Comparison of ENCODE assay signal across 23 mouse cellular contexts in genomic region chr3:84602759-84603158, GRCm38 (mm10). TPM values are rescaled to one million over a fixed set of nuclear protein-coding genes. Genes with fewer than 3 reads are reported as not detected.
A peak's percentile ranks its signal among the peaks of the same experiment; 100 is the strongest.
DNase-seq lines count a peak whose midpoint lies in the region; ATAC-seq and TF ChIP-seq lines count a peak whose summit lies in the region.
"Had no signal": no experiment of that assay in that cellular context is flagged by ENCODE, and none has a peak within 500 bp of the region (broad histone marks: within the 10 kb centered on the region; RNA-seq: fewer than 3 reads in every experiment).

No protein-coding gene starts in this region.

- no peak for ATAC-seq in embryonic facial prominence, embryonic 13.5 days (ENCODE audit: insufficient number of reproducible peaks, insufficient read depth, low FRiP score, low TSS enrichment, low read depth)
- ATAC-seq in lung, postnatal 0 days: no peak
- ATAC-seq in stomach, postnatal 0 days (ENCODE audit: low FRiP score, low TSS enrichment): peak; percentile 43; the same call in 1 of the 2 replicates
- ATAC-seq: forebrain, postnatal 0 days; midbrain, embryonic 13.5 days had no signal

- no peak overlapping the region for H3K9ac ChIP-seq in embryonic facial prominence, embryonic 13.5 days
- no peak overlapping the region for H3K9ac ChIP-seq in lung, postnatal 0 days (replicated peaks; ENCODE audit: low read depth)
- no peak overlapping the region for H3K9ac ChIP-seq in stomach, postnatal 0 days (ENCODE audit: low read length)
- H3K9ac ChIP-seq: embryonic facial prominence, embryonic 12.5 days; forebrain, postnatal 0 days; hindbrain, embryonic 15.5 days; kidney, embryonic 15.5 days; midbrain, embryonic 13.5 days had no signal

- no peak for DNase-seq in embryonic facial prominence, embryonic 10.5 days (ENCODE audit: low spot score)
- DNase-seq in lung, postnatal 0 days (ENCODE audit: low spot score): peak; percentile 29
- DNase-seq in lung, adult 2 months: no peak
- peak; percentile 87 for DNase-seq in gonadal fat pad, adult 2 months (ENCODE audit: low read depth)
- no peak for DNase-seq in stomach, postnatal 0 days (ENCODE audit: low spot score)
- DNase-seq in urinary bladder, postnatal 25 days (ENCODE audit: low spot score): no peak
- DNase-seq in layer of hippocampus, adult 11-12 months (ENCODE audit: low spot score): no peak
- DNase-seq: adrenal gland, adult 8-10 months; cerebellum, adult 11-12 months; cerebellum, postnatal 14 days; forebrain, postnatal 0 days; gastrocnemius, postnatal 36 days; heart, postnatal 4 days; kidney, postnatal 36 days; lung, adult 18-20 months; right cerebral cortex, postnatal 25 days had no signal

- H3K27ac ChIP-seq in embryonic facial prominence, embryonic 13.5 days: 0 out of 2 replicates have a peak overlapping the region, but pooled peaks have one; percentile 33
- H3K27ac ChIP-seq in embryonic facial prominence, embryonic 10.5 days (replicated peaks): no peak overlapping the region
- H3K27ac ChIP-seq in lung, postnatal 0 days (ENCODE audit: low read length): 0 out of 2 replicates have a peak overlapping the region, but pooled peaks have one; percentile 32
- H3K27ac ChIP-seq in stomach, postnatal 0 days (replicated peaks): peak overlapping the region; percentile 83
- H3K27ac ChIP-seq: embryonic facial prominence, embryonic 12.5 days; hindbrain, embryonic 15.5 days; midbrain, embryonic 13.5 days had no signal

- no peak overlapping the region for H3K4me2 ChIP-seq in embryonic facial prominence, embryonic 13.5 days
- H3K4me2 ChIP-seq in lung, postnatal 0 days (replicated peaks; ENCODE audit: low read depth, low read length): no peak overlapping the region
- H3K4me2 ChIP-seq in stomach, postnatal 0 days (replicated peaks; ENCODE audit: low read depth): no peak overlapping the region
- H3K4me2 ChIP-seq: embryonic facial prominence, embryonic 12.5 days; hindbrain, embryonic 15.5 days; kidney, embryonic 15.5 days; midbrain, embryonic 13.5 days had no signal

- no peak for TF ChIP-seq POLR2A in lung, adult 2 months (IDR thresholded peaks at IDR 0.05; ENCODE audit: borderline replicate concordance, extremely low read depth, low read depth, low read length)

- peaks cover 5% of the 10 kb centered on the region; the same call in 1 of the 2 replicates for H3K4me1 ChIP-seq in embryonic facial prominence, embryonic 13.5 days
- peaks cover 4% of the 10 kb centered on the region; the same call in 1 of the 2 replicates for H3K4me1 ChIP-seq in embryonic facial prominence, embryonic 10.5 days
- peaks cover 8% of the 10 kb centered on the region; the same call in 1 of the 2 replicates for H3K4me1 ChIP-seq in lung, postnatal 0 days (ENCODE audit: insufficient read depth, low read depth, low read length)
- no peaks in the 10 kb centered on the region for H3K4me1 ChIP-seq in lung, adult 2 months (ENCODE audit: control insufficient read depth, insufficient read depth, low read length)
- H3K4me1 ChIP-seq in stomach, postnatal 0 days (replicated peaks; ENCODE audit: control insufficient read depth, insufficient read depth): no peaks in the 10 kb centered on the region
- H3K4me1 ChIP-seq: embryonic facial prominence, embryonic 12.5 days; hindbrain, embryonic 15.5 days; kidney, embryonic 15.5 days; midbrain, embryonic 13.5 days had no signal

- H3K4me3 ChIP-seq in embryonic facial prominence, embryonic 13.5 days: no peak overlapping the region
- H3K4me3 ChIP-seq in embryonic facial prominence, embryonic 10.5 days: no peak overlapping the region
- no peak overlapping the region for H3K4me3 ChIP-seq in lung, postnatal 0 days (ENCODE audit: low read depth, low read length)
- H3K4me3 ChIP-seq in lung, adult 2 months (replicated peaks; ENCODE audit: extremely low read depth, low read depth, low read length): no peak overlapping the region
- H3K4me3 ChIP-seq in stomach, postnatal 0 days (ENCODE audit: low read depth, low read length): no peak overlapping the region
- H3K4me3 ChIP-seq: embryonic facial prominence, embryonic 12.5 days; hindbrain, embryonic 15.5 days; kidney, embryonic 15.5 days; midbrain, embryonic 13.5 days had no signal

- no peak for TF ChIP-seq CTCF in lung, postnatal 0 days (IDR thresholded peaks at IDR 0.05)
- TF ChIP-seq CTCF in lung, adult 2 months (IDR thresholded peaks at IDR 0.05; ENCODE audit: insufficient read depth, low read length): no peak
- no peak for TF ChIP-seq CTCF in stomach, postnatal 0 days (IDR thresholded peaks at IDR 0.05; ENCODE audit: low read depth)

- no peaks in the 10 kb centered on the region for H3K36me3 ChIP-seq in embryonic facial prominence, embryonic 13.5 days
- H3K36me3 ChIP-seq in embryonic facial prominence, embryonic 10.5 days (replicated peaks): no peaks in the 10 kb centered on the region
- H3K36me3 ChIP-seq in lung, postnatal 0 days (ENCODE audit: insufficient read depth, low read length): no peaks in the 10 kb centered on the region
- H3K36me3 ChIP-seq in stomach, postnatal 0 days (ENCODE audit: control insufficient read depth, insufficient read depth, low read length): no peaks in the 10 kb centered on the region
- H3K36me3 ChIP-seq: embryonic facial prominence, embryonic 12.5 days; hindbrain, embryonic 15.5 days; kidney, embryonic 15.5 days; midbrain, embryonic 13.5 days had no signal

- TF ChIP-seq EP300 in lung, postnatal 0 days (IDR thresholded peaks at IDR 0.05): no peak
- TF ChIP-seq EP300 in stomach, postnatal 0 days (optimal IDR thresholded peaks at IDR 0.05): peak; percentile 16

- H3K9me3 ChIP-seq in embryonic facial prominence, embryonic 13.5 days: peaks cover 10% of the 10 kb centered on the region
- 0 out of 2 replicates have a peak, but pooled peaks cover 5% of the 10 kb centered on the region for H3K9me3 ChIP-seq in embryonic facial prominence, embryonic 10.5 days
- H3K9me3 ChIP-seq in lung, postnatal 0 days (ENCODE audit: low read length): no peaks in the 10 kb centered on the region
- no peaks in the 10 kb centered on the region for H3K9me3 ChIP-seq in stomach, postnatal 0 days (ENCODE audit: control insufficient read depth, low read length)
- H3K9me3 ChIP-seq: embryonic facial prominence, embryonic 12.5 days had no signal

- H3K27me3 ChIP-seq in embryonic facial prominence, embryonic 13.5 days: no peaks in the 10 kb centered on the region
- H3K27me3 ChIP-seq in embryonic facial prominence, embryonic 10.5 days (replicated peaks; ENCODE audit: low read depth, poor library complexity, severe bottlenecking): no peaks in the 10 kb centered on the region
- no peaks in the 10 kb centered on the region for H3K27me3 ChIP-seq in lung, postnatal 0 days (replicated peaks; ENCODE audit: insufficient read depth, low read length)
- H3K27me3 ChIP-seq in stomach, postnatal 0 days (ENCODE audit: control insufficient read depth, insufficient read depth, low read length): no peaks in the 10 kb centered on the region
- H3K27me3 ChIP-seq: embryonic facial prominence, embryonic 12.5 days; hindbrain, embryonic 15.5 days; kidney, embryonic 15.5 days had no signal

- WGBS in embryonic facial prominence, embryonic 13.5 days: 78% methylated on average over 2 of the region's 2 CpGs
- WGBS in embryonic facial prominence, embryonic 10.5 days: 94% methylated on average over 2 of the region's 2 CpGs
- WGBS in lung, postnatal 0 days: 84% methylated on average over 2 of the region's 2 CpGs
- WGBS in lung, adult 2 months: 89% methylated on average over 2 of the region's 2 CpGs
- 59% methylated on average over 2 of the region's 2 CpGs for WGBS in stomach, postnatal 0 days

RNA-seq across cellular contexts. Expression of gene Tigd4, which starts 9.4 kb away (rescaled TPM):
- 0.10 and 0.27 TPM in 2 replicates for polyA plus RNA-seq in embryonic facial prominence, embryonic 13.5 days (2015; fragmentation: Nextera tagmentation; extraction: Ambion mirVana)
- 0.04 TPM in 1 of 2 replicates, not detected in the other for polyA plus RNA-seq in embryonic facial prominence, embryonic 10.5 days (2016; fragmentation: Nextera tagmentation; extraction: Ambion mirVana)
- 0.04 and 0.05 TPM in 2 replicates for polyA plus RNA-seq in lung, postnatal 0 days (2015; fragmentation: Nextera tagmentation; extraction: Ambion mirVana)
- polyA plus RNA-seq in lung, adult 2 months (2012; rRNA removed): 0.04 TPM in 1 of 2 replicates, not detected in the other
- not detected in 2 replicates for polyA plus RNA-seq in gonadal fat pad, adult 2 months (2012; rRNA removed)
- 0.15 and 0.21 TPM in 2 replicates for polyA plus RNA-seq in stomach, postnatal 0 days (2015; fragmentation: Nextera tagmentation; extraction: Ambion mirVana)
- polyA plus RNA-seq: forebrain, postnatal 0 days; hindbrain, embryonic 15.5 days; intestine, embryonic 14.5 days; midbrain, embryonic 13.5 days; thymus, postnatal 0 days had no signal

RNA-seq across cellular contexts. Expression of gene Arfip1, which starts 20.3 kb away (rescaled TPM):
- 42.5 and 47.1 TPM in 2 replicates for polyA plus RNA-seq in embryonic facial prominence, embryonic 13.5 days (2015; fragmentation: Nextera tagmentation; extraction: Ambion mirVana)
- 28.1 and 31.2 TPM in 2 replicates for polyA plus RNA-seq in embryonic facial prominence, embryonic 10.5 days (2016; fragmentation: Nextera tagmentation; extraction: Ambion mirVana)
- 60.8 and 64.0 TPM in 2 replicates for polyA plus RNA-seq in lung, postnatal 0 days (2015; fragmentation: Nextera tagmentation; extraction: Ambion mirVana)
- 9.4 and 14.2 TPM in 2 replicates for polyA plus RNA-seq in lung, adult 2 months (2012; rRNA removed)
- polyA plus RNA-seq in gonadal fat pad, adult 2 months (2012; rRNA removed): 14.6 and 16.1 TPM in 2 replicates
- 55.8 and 60.9 TPM in 2 replicates for polyA plus RNA-seq in stomach, postnatal 0 days (2015; fragmentation: Nextera tagmentation; extraction: Ambion mirVana)

Comparison
In these comparisons a context has a peak if more than half of its experiments do, and no peak if none do; other contexts are left out.
1. DNase-seq: peak in lung, postnatal 0 days (single experiment) and gonadal fat pad, adult 2 months (single experiment); none in embryonic facial prominence, embryonic 10.5 days (single experiment), lung, adult 2 months (single experiment), stomach, postnatal 0 days (single experiment), urinary bladder, postnatal 25 days (single experiment) and layer of hippocampus, adult 11-12 months (single experiment).